Mouse (Mus musculus) embryonic facial prominence, embryonic 15.5 days (tissue): ENCODE results near the gene Kcnh6. TPM values are rescaled to one million over a fixed set of nuclear protein-coding genes. Genes with fewer than 3 reads are reported as not detected.

Experiments
- ATAC-seq: fragments of 200-750 bp; cut with Nextera tagmentation; 2 replicates; pipeline ENCODE4 v1.8.0; 2017; ENCODE audit warnings: low read depth, moderate TSS enrichment; ENCODE audit not compliant: insufficient number of reproducible peaks, low FRiP score, low TSS enrichment
- H3K27ac ChIP-seq: fragments of 300-500 bp; sonication (generic); replicated peaks from 2 replicates; pipeline ENCODE4 v1.5.1; 2015; ENCODE audit warnings: mild to moderate bottlenecking, inconsistent platforms
- H3K27me3 ChIP-seq: fragments of 300-500 bp; sonication (generic); 2 replicates; pipeline ENCODE4 v1.6.1; 2015; ENCODE audit warnings: inconsistent platforms
- H3K36me3 ChIP-seq: fragments of 300-500 bp; sonication (generic); 2 replicates; pipeline ENCODE4 v1.6.1; 2015; ENCODE audit warnings: mild to moderate bottlenecking, inconsistent platforms
- H3K4me1 ChIP-seq: fragments of 300-500 bp; sonication (generic); 2 replicates; pipeline ENCODE4 v1.6.1; 2015; ENCODE audit warnings: inconsistent platforms
- H3K4me2 ChIP-seq: fragments of 300-500 bp; sonication (generic); replicated peaks from 2 replicates; pipeline ENCODE4 v1.6.1; 2015; ENCODE audit warnings: mild to moderate bottlenecking, inconsistent platforms
- H3K4me3 ChIP-seq: fragments of 300-500 bp; sonication (generic); replicated peaks from 2 replicates; pipeline ENCODE4 v1.5.1; 2015; ENCODE audit warnings: mild to moderate bottlenecking, inconsistent platforms
- H3K9ac ChIP-seq: fragments of 300-500 bp; sonication (generic); 2 replicates; pipeline ENCODE4 v1.6.1; 2015; ENCODE audit warnings: inconsistent platforms
- H3K9me3 ChIP-seq: fragments of 300-500 bp; sonication (generic); replicated peaks from 2 replicates; pipeline ENCODE4 v1.6.1; 2016; ENCODE audit warnings: inconsistent platforms
- WGBS: fragments of 180-500 bp; shearing (Covaris S2); methylation state at CpG from one replicate; pipeline ENCODE4 v1.1.7; 2015; 5-methylcytosine and 5-hydroxymethylcytosine counted together
- polyA plus RNA-seq: library from polyadenylated mRNA; unstranded; fragments of >200 nt; fragmentation: Nextera tagmentation; extraction: Ambion mirVana; gene quantifications from 2 replicates; pipeline ENCODE4 v1.2.1, GENCODE M21; 2015

The Kcnh6 gene
- polyA plus RNA-seq, 1 experiment from 2014 or later: 0.98 TPM

DNA sequence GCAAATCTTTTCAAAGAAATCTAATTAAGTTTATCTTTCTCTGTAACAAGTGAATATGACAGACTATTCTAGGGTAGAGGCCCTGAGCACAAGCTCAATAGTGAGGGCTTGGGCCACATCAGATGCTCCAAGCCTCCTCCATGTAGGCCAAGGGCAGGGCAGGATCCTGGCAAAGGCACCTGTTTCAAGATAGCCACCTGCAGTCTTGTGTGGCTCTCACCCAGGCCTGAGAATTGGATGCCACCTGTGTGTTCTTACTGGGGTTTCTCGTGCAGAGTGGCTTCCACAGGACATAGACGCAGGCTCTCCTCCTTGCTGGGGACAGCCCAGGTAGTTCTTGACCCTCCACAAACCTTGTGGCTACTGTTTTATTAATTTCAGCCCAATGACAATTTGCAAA, 29.7 kb upstream of the Kcnh6 start:
- WGBS: 88% methylated on average over 2 of the region's 2 CpGs

DNA sequence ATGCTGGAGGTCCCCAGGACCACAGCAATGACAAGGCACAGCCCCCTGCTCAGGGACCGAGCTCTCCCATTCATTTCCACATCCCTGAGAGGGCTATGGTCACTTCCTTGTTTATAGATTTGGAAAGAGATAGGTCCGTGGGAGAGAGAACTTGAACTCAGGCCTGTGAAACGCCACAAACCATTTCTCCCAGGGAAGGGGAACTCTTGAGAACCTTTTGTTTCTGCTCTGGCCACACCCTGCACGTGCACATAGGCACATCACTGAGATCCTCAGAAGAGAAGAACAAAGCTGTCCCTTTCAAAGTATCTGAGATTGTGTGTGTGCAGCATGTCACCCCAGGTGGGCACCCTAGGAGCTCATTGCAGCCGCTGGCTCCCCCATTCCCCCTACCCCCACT, 29.3 kb upstream of the Kcnh6 start:
- no peaks in the 10 kb centered on the region for H3K9me3 ChIP-seq
- no peak overlapping the region for H3K9ac ChIP-seq
- no peak for ATAC-seq
- H3K27ac ChIP-seq: no peak overlapping the region
- no peaks in the 10 kb centered on the region for H3K27me3 ChIP-seq
- 65% methylated on average over 5 of the region's 5 CpGs for WGBS
- no peak overlapping the region for H3K4me2 ChIP-seq
- no peaks in the 10 kb centered on the region for H3K36me3 ChIP-seq
- H3K4me3 ChIP-seq: no peak overlapping the region
- no peaks in the 10 kb centered on the region for H3K4me1 ChIP-seq

More for the DNA sequence above, 29.7 kb upstream of the Kcnh6 start:
- H3K4me3 ChIP-seq: no peak overlapping the region
- H3K27me3 ChIP-seq: no peaks in the 10 kb centered on the region
- no peaks in the 10 kb centered on the region for H3K4me1 ChIP-seq
- ATAC-seq: no peak
- no peaks in the 10 kb centered on the region for H3K36me3 ChIP-seq
- H3K27ac ChIP-seq: no peak overlapping the region
- no peak overlapping the region for H3K9ac ChIP-seq
- H3K4me2 ChIP-seq: no peak overlapping the region
- H3K9me3 ChIP-seq: no peaks in the 10 kb centered on the region

DNA sequence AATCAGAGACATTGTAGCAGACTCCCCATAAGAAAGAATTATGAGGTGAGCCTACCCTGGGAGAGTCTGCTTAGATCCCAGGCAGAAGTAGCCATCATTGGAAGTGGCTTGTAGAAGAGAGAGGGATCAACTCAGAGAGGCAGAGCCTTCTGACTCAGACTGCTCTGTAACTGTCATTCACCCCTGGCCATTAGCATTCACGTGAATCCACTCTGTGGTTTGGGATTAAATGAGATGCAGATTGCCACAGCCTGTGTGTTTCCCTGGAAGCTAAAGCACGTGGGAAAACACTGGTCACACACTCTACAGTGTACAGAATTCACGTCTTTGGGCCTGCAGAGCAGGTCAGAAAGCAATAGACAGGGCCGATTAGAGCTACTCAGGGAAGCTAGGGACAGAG, 23.5 kb upstream of the Kcnh6 start:
- Histone ChIP-seq H3K9me3 (no peaks in the 10 kb centered on the region), H3K4me3 (no peak overlapping the region)

DNA sequence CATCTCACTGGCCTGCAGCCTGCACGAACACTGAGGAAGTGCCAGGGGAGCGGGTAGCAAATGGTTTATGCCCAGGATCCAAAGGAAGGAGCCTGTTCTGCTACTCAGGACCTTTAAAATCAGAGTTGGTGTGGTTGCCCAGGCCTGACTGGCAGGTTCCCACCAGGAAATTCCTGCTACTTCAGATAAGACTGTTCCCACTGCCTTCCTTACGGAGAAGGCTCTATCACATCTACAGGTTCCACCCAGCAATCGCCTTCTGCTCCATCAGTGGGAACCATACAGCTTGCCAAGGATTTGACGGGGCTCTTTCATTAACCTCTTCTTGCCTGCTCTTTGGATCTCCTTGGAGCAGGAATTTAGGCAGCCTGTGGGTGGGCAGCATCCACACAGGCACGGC, 20.5 kb upstream of the Kcnh6 start:
- no peaks in the 10 kb centered on the region for H3K36me3 ChIP-seq
- no peaks in the 10 kb centered on the region for H3K4me1 ChIP-seq
- WGBS: 66% methylated on average over 6 of the region's 6 CpGs
- no peaks in the 10 kb centered on the region for H3K27me3 ChIP-seq
- no peak overlapping the region for H3K9ac ChIP-seq
- no peak overlapping the region for H3K4me3 ChIP-seq
- H3K27ac ChIP-seq: no peak overlapping the region
- no peaks in the 10 kb centered on the region for H3K9me3 ChIP-seq
- no peak for ATAC-seq
- no peak overlapping the region for H3K4me2 ChIP-seq

More for the DNA sequence above, 23.5 kb upstream of the Kcnh6 start:
- H3K4me1 ChIP-seq: no peaks in the 10 kb centered on the region
- H3K9ac ChIP-seq: no peak overlapping the region
- H3K27me3 ChIP-seq: no peaks in the 10 kb centered on the region
- WGBS: 46% methylated on average over 4 of the region's 4 CpGs
- no peaks in the 10 kb centered on the region for H3K36me3 ChIP-seq
- ATAC-seq: no peak
- H3K4me2 ChIP-seq: no peak overlapping the region
- H3K27ac ChIP-seq: no peak overlapping the region

DNA sequence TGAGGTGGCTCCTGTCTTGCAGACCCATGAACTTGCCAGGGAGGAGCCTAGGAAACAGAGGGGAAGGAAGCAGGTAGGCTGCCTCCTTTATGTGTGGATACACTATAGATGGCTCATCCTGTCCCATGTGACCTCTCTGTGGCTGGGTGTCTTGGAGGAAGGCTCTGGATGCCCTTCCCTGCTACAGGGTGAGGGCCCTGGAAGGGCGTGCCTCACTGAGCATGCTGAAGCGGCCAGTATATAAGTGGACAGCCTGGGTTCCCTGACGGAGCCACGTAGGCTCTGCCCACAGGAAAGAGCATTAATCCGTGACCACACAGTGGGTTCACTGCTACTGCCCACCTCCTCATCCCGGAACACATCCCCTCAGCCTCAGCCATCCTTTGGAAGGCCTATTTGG, 18.5 kb upstream of the Kcnh6 start:
- H3K9me3 ChIP-seq: no peaks in the 10 kb centered on the region
- no peak overlapping the region for H3K27ac ChIP-seq
- H3K9ac ChIP-seq: no peak overlapping the region
- whole genome bisulfite sequencing: 75% methylated on average over 6 of the region's 6 CpGs
- H3K4me3 ChIP-seq: no peak overlapping the region
- no peaks in the 10 kb centered on the region for H3K36me3 ChIP-seq
- ATAC-seq: no peak
- no peak overlapping the region for H3K4me2 ChIP-seq
- H3K27me3 ChIP-seq: no peaks in the 10 kb centered on the region
- no peaks in the 10 kb centered on the region for H3K4me1 ChIP-seq

DNA sequence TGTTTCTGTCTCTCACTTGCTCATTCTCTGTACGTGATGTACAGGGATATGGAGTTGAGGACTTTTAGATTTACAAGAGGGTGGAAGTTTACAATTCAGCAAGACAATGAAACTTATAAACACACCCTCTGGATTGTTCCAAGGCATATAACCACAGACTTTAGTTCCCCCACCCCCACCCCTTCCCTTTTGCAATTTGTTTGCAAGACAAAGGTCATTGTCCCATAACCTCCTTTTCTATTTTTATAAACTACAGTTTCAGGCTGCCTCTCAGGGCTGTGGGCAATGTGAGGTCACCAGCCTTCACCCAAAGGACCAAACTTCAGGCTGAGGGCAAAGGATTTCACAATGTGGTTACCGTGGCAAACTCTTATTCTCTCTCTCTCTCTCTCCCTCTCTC, 17.7 kb upstream of the Kcnh6 start:
- H3K27ac ChIP-seq: no peak overlapping the region
- H3K27me3 ChIP-seq: no peaks in the 10 kb centered on the region
- H3K9me3 ChIP-seq: no peaks in the 10 kb centered on the region
- WGBS: 54% methylated on average over 2 of the region's 2 CpGs
- H3K36me3 ChIP-seq: no peaks in the 10 kb centered on the region
- H3K9ac ChIP-seq: no peak overlapping the region
- H3K4me2 ChIP-seq: no peak overlapping the region
- no peak for ATAC-seq
- no peaks in the 10 kb centered on the region for H3K4me1 ChIP-seq
- H3K4me3 ChIP-seq: no peak overlapping the region

DNA sequence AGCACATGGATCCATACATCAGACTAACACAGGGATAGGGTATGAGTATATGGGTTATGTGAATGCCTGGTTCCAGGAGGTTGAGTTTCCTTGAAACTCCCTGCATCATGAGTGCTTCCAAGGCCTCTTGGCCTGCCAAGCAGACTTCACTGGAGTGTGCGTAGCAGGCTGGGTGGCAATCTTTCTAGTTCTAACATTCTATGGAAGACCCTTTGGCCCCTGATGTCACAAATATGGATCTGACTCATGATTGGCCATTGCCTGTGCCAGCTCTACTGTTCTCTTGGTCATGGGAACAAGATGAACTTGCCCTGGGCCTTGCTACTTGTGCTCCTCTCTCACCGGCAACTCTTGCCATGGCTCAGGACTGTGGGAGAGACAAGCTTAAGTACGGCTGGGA, 13.5 kb upstream of the Kcnh6 start, which contains the start of gene Ace3:
TSS of gene Ace3 (plus strand) at position 301 of the 400 bp plus-strand sequence.
- H3K27ac ChIP-seq: no peak within 1 kb of the TSS
- no peak within 1 kb of the TSS for H3K9ac ChIP-seq
- H3K27me3 ChIP-seq: no peaks in the 10 kb centered on the region
- H3K9me3 ChIP-seq: no peaks in the 10 kb centered on the region
- no peak within 1 kb of the TSS for H3K4me3 ChIP-seq
- ATAC-seq: no peak
- H3K36me3 ChIP-seq: no peaks in the 10 kb centered on the region
- H3K4me2 ChIP-seq: no peak within 1 kb of the TSS
- no peaks in the 10 kb centered on the region for H3K4me1 ChIP-seq
- WGBS: 92% methylated on average over 3 of the region's 3 CpGs

DNA sequence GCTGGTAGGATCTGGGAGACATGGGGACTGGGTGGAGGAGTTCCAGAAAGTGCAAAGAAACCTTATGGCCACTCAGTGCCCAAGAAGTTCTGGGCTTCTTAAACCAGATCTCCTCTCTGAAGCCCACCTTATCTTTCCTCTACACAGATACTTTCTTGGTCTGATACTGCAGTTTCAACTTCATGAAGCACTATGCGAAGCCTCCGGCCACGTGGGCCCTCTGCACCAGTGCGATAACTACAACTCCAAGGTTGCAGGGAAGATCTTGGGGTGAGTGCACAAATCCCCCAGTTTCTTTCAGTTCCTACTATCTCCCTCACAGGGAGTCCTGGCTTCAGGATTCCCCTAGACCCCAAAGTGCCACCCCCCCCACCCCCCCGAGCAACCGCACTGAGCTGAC, 7.9 kb upstream of the Kcnh6 start:
- Histone ChIP-seq H3K9me3 (no peaks in the 10 kb centered on the region), H3K27ac (no peak overlapping the region), H3K4me1 (no peaks in the 10 kb centered on the region), H3K36me3 (no peaks in the 10 kb centered on the region), H3K4me3 (no peak overlapping the region), H3K27me3 (no peaks in the 10 kb centered on the region), H3K4me2 (no peak overlapping the region), H3K9ac (no peak overlapping the region)
- WGBS: 93% methylated on average over 6 of the region's 6 CpGs
- no peak for ATAC-seq

DNA sequence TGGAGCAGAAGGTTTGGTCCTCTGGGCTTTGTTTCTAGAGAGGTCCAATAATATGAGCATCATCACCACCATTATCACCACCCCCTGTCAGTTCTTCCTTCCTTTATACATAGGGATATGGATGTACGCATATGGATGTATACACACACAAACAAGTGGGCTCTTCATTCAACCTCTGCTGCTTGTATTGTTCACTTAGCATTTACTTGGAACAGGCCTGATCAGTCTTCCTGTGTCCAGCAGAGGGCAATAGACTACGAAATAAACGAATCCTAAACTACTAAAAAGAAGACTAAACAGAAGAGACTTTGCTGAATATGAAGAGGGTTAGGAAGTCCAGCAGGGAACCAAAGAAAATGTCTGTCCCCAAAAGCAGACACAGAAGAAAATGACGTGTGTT, 6.2 kb upstream of the Kcnh6 start:
- WGBS: 39% methylated on average over 4 of the region's 4 CpGs
- Histone ChIP-seq H3K9me3 (no peaks in the 10 kb centered on the region), H3K36me3 (no peaks in the 10 kb centered on the region), H3K27me3 (no peaks in the 10 kb centered on the region), H3K4me1 (no peaks in the 10 kb centered on the region), H3K4me3 (no peak overlapping the region), H3K27ac (no peak overlapping the region), H3K9ac (no peak overlapping the region), H3K4me2 (no peak overlapping the region)
- no peak for ATAC-seq

DNA sequence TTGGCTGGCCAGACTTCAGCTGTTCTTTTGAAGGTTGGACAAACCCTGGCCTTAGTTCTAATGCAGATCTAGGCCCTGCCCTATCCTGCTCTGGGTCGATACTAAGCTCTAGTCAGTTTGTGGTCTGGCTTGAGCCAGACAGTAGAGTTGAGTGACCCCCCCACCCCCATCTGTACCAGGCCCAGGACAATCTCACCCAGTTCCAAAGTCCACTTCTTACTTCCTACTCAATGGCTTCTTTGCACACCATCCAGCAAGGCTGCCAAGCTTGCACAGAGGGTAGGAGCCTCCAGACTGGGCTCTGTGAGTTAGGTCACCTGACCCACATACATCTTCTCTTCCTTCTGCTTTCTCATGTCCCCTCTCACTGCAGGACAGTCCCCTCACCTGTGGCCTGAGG, 3.3 kb upstream of the Kcnh6 start:
- no peak overlapping the region for H3K4me2 ChIP-seq

DNA sequence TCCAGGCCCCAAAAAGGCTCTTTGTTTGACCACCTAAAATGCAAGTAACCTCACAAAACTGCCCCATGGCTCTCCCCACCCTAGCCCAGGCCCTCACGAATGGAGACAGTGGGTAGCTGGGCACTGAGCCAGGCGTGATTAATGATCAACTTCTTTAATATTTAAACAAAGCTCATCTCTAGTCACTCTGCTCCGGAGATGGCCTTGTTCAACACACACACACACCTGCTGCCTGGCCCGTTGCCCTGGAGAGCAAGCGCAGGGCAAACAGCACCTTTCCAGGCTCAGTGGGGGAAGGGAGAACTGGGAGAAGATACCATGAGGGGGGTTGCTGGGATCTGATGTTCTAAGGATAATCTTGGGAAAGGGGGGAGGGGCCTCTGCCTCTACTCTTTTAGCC, 2.0 kb upstream of the Kcnh6 start:
- no peak overlapping the region for H3K9ac ChIP-seq
- no peaks in the 10 kb centered on the region for H3K36me3 ChIP-seq
- 0 out of 2 replicates have a peak, but pooled peaks cover 8% of the 10 kb centered on the region for H3K4me1 ChIP-seq
- no peak for ATAC-seq
- H3K27me3 ChIP-seq: 0 out of 2 replicates have a peak, but pooled peaks cover 4% of the 10 kb centered on the region
- no peak overlapping the region for H3K4me3 ChIP-seq
- no peak overlapping the region for H3K4me2 ChIP-seq
- 58% methylated on average over 5 of the region's 5 CpGs for WGBS
- no peak overlapping the region for H3K27ac ChIP-seq
- H3K9me3 ChIP-seq: no peaks in the 10 kb centered on the region

More for the DNA sequence above, 3.3 kb upstream of the Kcnh6 start:
- Histone ChIP-seq H3K27me3 (no peaks in the 10 kb centered on the region), H3K9me3 (no peaks in the 10 kb centered on the region), H3K4me3 (no peak overlapping the region), H3K9ac (no peak overlapping the region), H3K4me1 (0 out of 2 replicates have a peak, but pooled peaks cover 8% of the 10 kb centered on the region), H3K36me3 (no peaks in the 10 kb centered on the region), H3K27ac (no peak overlapping the region)
- no peak for ATAC-seq
- WGBS: 86% methylated on average over 1 of the region's 1 CpGs

DNA sequence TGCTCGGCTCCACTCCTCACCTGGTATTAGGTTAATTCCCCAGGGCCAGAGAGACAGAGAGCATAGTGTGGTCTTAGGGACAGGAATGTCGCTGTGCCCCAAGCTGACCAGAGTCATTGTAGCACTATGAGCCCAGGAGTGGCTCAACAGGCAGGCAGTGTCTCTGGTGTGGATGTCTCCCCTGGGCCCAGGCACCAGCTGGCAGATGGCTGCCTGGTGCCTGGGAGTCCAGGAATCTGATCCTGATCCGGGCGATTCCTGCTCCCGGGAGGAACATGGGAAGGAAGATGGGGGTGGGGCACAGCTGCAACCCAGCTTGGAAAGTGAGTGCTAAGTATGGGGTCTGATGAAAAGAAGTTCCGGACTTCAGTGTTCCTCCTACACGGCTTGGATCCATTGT, 4.8 kb downstream of the Kcnh6 start:
- ATAC-seq: peak; percentile 36; the same call in 1 of the 2 replicates
- H3K9me3 ChIP-seq: no peaks in the 10 kb centered on the region
- H3K4me2 ChIP-seq: no peak overlapping the region
- 0 out of 2 replicates have a peak, but pooled peaks cover 4% of the 10 kb centered on the region for H3K27me3 ChIP-seq
- H3K9ac ChIP-seq: no peak overlapping the region
- no peak overlapping the region for H3K27ac ChIP-seq
- 15% methylated on average over 7 of the region's 7 CpGs for WGBS
- no peaks in the 10 kb centered on the region for H3K36me3 ChIP-seq
- H3K4me1 ChIP-seq: peaks cover 27% of the 10 kb centered on the region
- no peak overlapping the region for H3K4me3 ChIP-seq
